Mouse (Mus musculus): Measurements from ENCODE around the gene 3110001I22Rik. TPM values are rescaled to one million over a fixed set of nuclear protein-coding genes. Genes with fewer than 3 reads are reported as not detected.
"Not testable (repeated sequence)": the region's sequence is repeated elsewhere in the genome, so short reads cannot be mapped to it uniquely, and the experiment has no call there.

Gene 3110001I22Rik
- polyA plus RNA-seq, 1 experiment: not detected

GRCm38 (mm10) chr16:13667878-13668343 is 3.8 kb upstream of the 3110001I22Rik start, which contains the start of gene Parn:
Gene Parn, minus strand, starts transcription at chr16:13668170.
- H3K4me1 ChIP-seq (ENCODE audit: control insufficient read depth, insufficient read depth, low read length): peaks cover 4% of the 10 kb centered on the region; the same call in 1 of the 2 replicates
- H3K27ac ChIP-seq (ENCODE audit: insufficient read depth, low read depth, low read length): peak within 1 kb of the TSS; percentile 60; the same call in 1 of the 2 replicates
- TF ChIP-seq CTCF (IDR thresholded peaks at IDR 0.05; ENCODE audit: insufficient read depth, low read depth, low read length): no peak
- peak; percentile 68 for TF ChIP-seq POLR2A (IDR thresholded peaks at IDR 0.05; ENCODE audit: insufficient read depth, low read depth, low read length)
- under 1% methylated on average over 35 of the region's 35 CpGs for WGBS
- peak within 1 kb of the TSS; percentile 84 for H3K4me3 ChIP-seq (ENCODE audit: insufficient read depth, low read depth, low read length)

DNA sequence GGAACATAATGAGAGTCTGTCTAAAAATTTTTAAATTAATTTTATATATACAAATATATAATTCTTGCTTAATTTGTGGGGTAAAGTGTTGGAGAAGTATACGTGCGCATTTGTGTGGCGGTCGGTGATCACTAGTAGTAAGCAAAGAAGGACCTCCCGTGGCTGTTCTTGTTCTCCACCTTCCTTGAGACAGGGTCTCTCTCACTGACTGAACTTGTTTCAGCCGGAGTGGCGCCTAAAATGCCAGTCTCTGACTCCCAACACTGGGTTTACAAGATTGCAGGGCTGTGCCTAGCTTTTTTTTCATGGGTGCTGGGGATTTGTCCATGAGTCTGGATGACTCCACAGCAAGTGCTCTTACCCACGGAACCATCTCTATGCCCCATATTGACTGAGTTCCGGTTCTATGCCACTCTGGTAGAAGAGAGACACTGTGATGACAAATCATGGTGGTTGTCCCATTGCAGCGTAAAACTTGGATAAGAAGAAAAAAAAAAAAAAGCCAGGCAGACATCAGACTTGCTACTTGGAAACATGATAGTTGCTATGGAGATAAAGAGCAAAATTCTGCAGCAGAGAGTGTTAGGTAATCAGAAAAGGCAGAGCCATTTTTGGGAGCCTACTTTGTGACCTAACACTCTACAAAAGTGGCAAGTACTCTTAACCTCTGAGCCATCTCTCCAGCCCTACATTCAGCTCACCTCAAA is 3.2 kb upstream of the 3110001I22Rik start:
- Histone ChIP-seq H3K4me1 (ENCODE audit: control insufficient read depth, insufficient read depth, low read length) (peaks cover 4% of the 10 kb centered on the region; the same call in 1 of the 2 replicates), H3K27ac (ENCODE audit: insufficient read depth, low read depth, low read length) (no peak overlapping the region), H3K4me3 (ENCODE audit: insufficient read depth, low read depth, low read length) (no peak overlapping the region)
- WGBS: 79% methylated on average over 10 of the region's 10 CpGs
- TF ChIP-seq CTCF (IDR thresholded peaks at IDR 0.05; ENCODE audit: insufficient read depth, low read depth, low read length): no peak
- no peak for TF ChIP-seq POLR2A (IDR thresholded peaks at IDR 0.05; ENCODE audit: insufficient read depth, low read depth, low read length)

DNA sequence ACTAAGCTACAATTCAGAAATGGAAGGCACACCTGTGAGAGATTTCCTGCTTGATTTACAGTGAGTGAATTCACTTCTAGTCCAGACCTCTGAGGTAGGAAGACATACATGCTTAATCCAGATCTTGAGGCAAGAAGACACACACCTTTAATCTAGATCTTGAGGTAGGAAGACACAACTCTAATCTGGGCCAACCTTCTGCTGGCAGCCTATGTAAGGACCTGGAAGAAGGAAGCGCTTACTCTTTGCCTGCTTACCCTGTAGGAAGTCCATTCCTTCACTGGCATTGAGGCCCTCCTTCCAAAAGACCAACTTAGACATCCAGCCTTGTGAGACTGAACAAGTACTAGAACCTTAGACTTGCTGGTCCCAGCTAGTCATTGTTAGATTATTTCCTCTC is 2.4 kb upstream of the 3110001I22Rik start:
- Histone ChIP-seq H3K4me1 (ENCODE audit: control insufficient read depth, insufficient read depth, low read length) (peaks cover 4% of the 10 kb centered on the region; the same call in 1 of the 2 replicates), H3K27ac (ENCODE audit: insufficient read depth, low read depth, low read length) (no peak overlapping the region), H3K4me3 (ENCODE audit: insufficient read depth, low read depth, low read length) (no peak overlapping the region)
- TF ChIP-seq CTCF (IDR thresholded peaks at IDR 0.05; ENCODE audit: insufficient read depth, low read depth, low read length) (no peak), POLR2A (IDR thresholded peaks at IDR 0.05; ENCODE audit: insufficient read depth, low read depth, low read length) (no peak)
- 97% methylated on average over 1 of the region's 1 CpGs for WGBS

GRCm38 (mm10) chr16:13670896-13671295 is 833 bp upstream of the 3110001I22Rik start:
- H3K4me3 ChIP-seq (ENCODE audit: insufficient read depth, low read depth, low read length); H3K27ac ChIP-seq (ENCODE audit: insufficient read depth, low read depth, low read length); H3K4me1 ChIP-seq (ENCODE audit: control insufficient read depth, insufficient read depth, low read length): not testable (repeated sequence)
- 78% methylated on average over 5 of the region's 5 CpGs for WGBS

GRCm38 (mm10) chr16:13672386-13672898 is 713 bp downstream of the 3110001I22Rik start:
- WGBS: under 1% methylated on average over 20 of the region's 20 CpGs
- Histone ChIP-seq H3K4me3 (ENCODE audit: insufficient read depth, low read depth, low read length) (peak overlapping the region; percentile 63), H3K27ac (ENCODE audit: insufficient read depth, low read depth, low read length) (0 out of 2 replicates have a peak overlapping the region, but pooled peaks have one; percentile 34), H3K4me1 (ENCODE audit: control insufficient read depth, insufficient read depth, low read length) (peaks cover 4% of the 10 kb centered on the region; the same call in 1 of the 2 replicates)
- TF ChIP-seq POLR2A (IDR thresholded peaks at IDR 0.05; ENCODE audit: insufficient read depth, low read depth, low read length): no peak
- TF ChIP-seq CTCF (IDR thresholded peaks at IDR 0.05; ENCODE audit: insufficient read depth, low read depth, low read length): no peak

GRCm38 (mm10) chr16:13673114-13673513 is 1.4 kb downstream of the 3110001I22Rik start:
- Histone ChIP-seq H3K27ac (ENCODE audit: insufficient read depth, low read depth, low read length) (no peak overlapping the region), H3K4me3 (ENCODE audit: insufficient read depth, low read depth, low read length) (no peak overlapping the region), H3K4me1 (ENCODE audit: control insufficient read depth, insufficient read depth, low read length) (peaks cover 4% of the 10 kb centered on the region; the same call in 1 of the 2 replicates)
- 57% methylated on average over 5 of the region's 5 CpGs for WGBS
- TF ChIP-seq CTCF (IDR thresholded peaks at IDR 0.05; ENCODE audit: insufficient read depth, low read depth, low read length) (no peak), POLR2A (IDR thresholded peaks at IDR 0.05; ENCODE audit: insufficient read depth, low read depth, low read length) (no peak)

- H3K4me3 ChIP-seq (ENCODE audit: insufficient read depth, low read depth, low read length): no peak overlapping the region
- WGBS: 94% methylated on average over 3 of the region's 3 CpGs
- H3K27ac ChIP-seq (ENCODE audit: insufficient read depth, low read depth, low read length): no peak overlapping the region
- no peak for TF ChIP-seq POLR2A (IDR thresholded peaks at IDR 0.05; ENCODE audit: insufficient read depth, low read depth, low read length)
- TF ChIP-seq CTCF (IDR thresholded peaks at IDR 0.05; ENCODE audit: insufficient read depth, low read depth, low read length): no peak
- 0 out of 2 replicates have a peak, but pooled peaks cover 2% of the 10 kb centered on the region for H3K4me1 ChIP-seq (ENCODE audit: control insufficient read depth, insufficient read depth, low read length)
Measured at GRCm38 (mm10) chr16:13674511-13674910, 2.8 kb downstream of the 3110001I22Rik start.

GRCm38 (mm10) chr16:13678601-13679319 is 7.0 kb downstream of the 3110001I22Rik start:
- H3K4me3 ChIP-seq (ENCODE audit: insufficient read depth, low read depth, low read length): no peak overlapping the region
- TF ChIP-seq CTCF (IDR thresholded peaks at IDR 0.05; ENCODE audit: insufficient read depth, low read depth, low read length): no peak
- 79% methylated on average over 3 of the region's 3 CpGs for WGBS
- no peak overlapping the region for H3K27ac ChIP-seq (ENCODE audit: insufficient read depth, low read depth, low read length)
- H3K4me1 ChIP-seq (ENCODE audit: control insufficient read depth, insufficient read depth, low read length): no peaks in the 10 kb centered on the region

DNA sequence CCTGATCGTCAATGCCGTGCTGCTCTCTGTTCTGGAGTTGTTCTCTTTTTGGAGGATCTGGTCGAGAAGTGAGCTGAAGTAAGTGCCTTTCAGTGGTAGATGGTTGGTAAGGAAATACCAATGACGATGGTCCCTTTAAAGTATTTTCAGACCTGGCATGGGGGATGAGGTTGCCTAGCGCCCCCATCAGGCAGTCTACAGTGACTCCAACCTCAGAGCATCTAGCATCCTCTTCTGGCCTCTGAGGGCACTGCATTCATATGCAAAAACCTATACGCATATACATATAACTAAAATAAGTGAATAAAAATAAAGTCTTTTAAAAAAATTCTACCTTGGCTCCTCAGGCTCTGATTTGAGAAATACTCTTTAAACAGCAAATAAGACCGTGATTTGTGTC is 27.3 kb downstream of the 3110001I22Rik start:
- H3K27ac ChIP-seq (ENCODE audit: insufficient read depth, low read depth, low read length): no peak overlapping the region
- TF ChIP-seq POLR2A (IDR thresholded peaks at IDR 0.05; ENCODE audit: insufficient read depth, low read depth, low read length) (no peak), CTCF (IDR thresholded peaks at IDR 0.05; ENCODE audit: insufficient read depth, low read depth, low read length) (no peak)
- no peaks in the 10 kb centered on the region for H3K4me1 ChIP-seq (ENCODE audit: control insufficient read depth, insufficient read depth, low read length)
- 86% methylated on average over 7 of the region's 7 CpGs for WGBS
- no peak overlapping the region for H3K4me3 ChIP-seq (ENCODE audit: insufficient read depth, low read depth, low read length)
